Mouse (Mus musculus) kidney, adult 8-10 months (tissue): ENCODE measurements around the gene Tshz2.

ENCODE experiments used
- DNase-seq, 2 experiments: peaks; one replicate each; pipeline ENCODE4 v3.0.0; 2022

Gene Tshz2

DNA sequence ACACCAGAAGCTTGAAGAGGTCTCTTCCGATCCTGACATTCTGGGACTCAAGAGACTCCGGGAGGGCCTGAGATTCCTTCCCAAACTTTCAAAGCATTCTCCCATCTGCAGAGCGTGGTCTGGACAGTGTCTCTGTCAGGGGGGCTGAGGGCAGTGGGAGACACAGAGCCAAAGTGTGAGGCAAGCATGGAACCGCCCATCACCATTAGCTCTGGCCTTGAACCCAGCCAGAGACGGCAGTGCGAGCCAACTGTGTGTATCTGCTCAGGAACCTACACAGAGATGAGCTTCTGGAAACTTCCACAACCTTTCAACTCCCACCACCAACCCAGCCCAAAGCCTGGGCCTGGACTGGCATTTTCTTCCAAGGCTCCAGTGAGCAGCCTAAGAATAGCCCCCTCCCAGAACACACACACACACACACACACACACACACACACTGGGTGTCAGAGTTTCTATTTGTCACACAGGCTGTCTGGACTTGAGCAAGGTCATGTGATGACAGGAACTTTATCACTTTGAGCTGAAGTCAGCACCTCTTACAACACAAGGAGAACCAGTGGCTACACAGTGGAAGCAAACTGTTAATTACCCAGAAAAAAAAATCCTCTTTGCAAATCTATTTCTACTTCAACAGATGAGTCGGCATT, 67.2 kb downstream of the Tshz2 start:
- no peak for DNase-seq

DNA sequence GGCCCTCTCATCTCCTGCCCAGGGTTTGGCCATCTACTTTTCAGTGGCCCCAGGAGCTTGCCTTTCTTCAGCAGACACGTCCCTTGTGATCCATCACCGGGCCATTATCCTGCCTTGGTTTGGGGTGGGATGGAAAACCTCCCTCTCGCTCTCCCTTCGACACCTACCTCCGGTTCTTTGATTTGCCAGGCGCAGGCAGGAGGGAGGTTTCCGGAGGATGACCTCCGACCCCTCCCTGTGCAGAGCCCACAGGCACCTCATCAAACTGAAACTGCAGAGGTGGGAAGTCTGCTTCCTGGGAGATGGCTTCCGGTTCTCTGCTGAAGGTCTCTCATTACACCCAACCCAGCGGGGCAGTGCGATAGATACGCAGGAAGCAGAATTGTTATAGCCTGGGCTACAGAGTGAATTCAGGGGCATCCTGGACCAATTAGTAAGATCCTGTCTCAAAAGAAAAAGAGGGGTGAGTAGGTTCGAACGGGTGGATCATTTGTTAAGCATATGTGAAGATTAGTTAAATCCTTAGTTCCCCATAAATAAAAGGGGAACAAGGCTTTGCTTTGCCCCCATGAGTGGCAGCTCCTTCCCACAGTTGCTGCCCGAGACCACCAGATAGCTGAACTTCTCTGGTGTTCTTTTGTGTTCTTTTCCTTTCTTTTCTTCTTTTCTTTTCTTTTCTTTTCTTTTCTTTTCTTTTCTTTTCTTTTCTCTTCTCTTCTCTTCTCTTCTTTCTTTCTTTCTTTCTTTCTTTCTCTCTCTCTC, 70.1 kb downstream of the Tshz2 start:
- no peak for DNase-seq

DNA sequence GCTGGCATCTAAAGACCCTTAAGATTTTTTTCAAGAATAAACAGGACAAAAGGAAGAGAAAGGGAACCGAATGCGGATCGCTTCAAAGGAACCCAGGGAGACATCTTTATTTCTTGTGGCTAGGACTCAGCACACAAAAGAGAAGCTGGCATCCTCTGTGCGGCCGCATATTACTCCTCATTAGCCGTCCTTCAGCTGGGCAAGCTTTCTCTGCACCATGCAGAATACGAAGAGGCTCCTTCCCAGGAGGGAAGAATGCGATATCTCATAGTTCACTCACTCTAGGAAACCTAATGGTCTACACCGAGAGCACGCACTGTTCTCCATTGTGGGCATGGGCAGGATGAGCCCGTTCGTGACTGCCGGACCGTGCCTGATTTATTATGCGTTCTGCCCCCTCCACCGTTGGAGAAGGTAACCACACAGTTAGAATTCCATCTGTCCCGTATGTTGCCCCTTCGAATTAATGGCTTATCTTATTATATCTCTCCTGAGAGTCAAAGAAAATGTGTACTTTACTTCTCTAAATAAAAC, 89.0 kb downstream of the Tshz2 start:
- no peak for DNase-seq

DNA sequence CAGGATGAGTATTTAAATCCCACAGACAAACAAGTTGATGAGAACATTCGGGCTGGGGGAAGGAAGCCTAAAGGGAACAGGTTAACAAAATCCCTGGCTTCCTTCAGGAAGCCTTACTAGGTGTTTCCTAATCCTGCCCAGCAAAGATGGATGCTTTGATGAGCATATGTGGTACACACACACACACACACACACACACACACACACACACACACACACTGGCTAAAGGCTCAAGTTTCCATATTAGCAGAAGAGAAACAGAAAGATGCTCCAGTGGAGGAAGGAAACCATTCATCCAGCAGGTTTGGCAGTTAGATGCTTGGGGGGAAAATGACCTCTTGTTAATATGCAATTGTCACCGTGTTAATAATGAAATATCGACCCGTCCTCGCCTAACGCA, 89.5 kb downstream of the Tshz2 start:
- DNase-seq, result peak in 1 of 2 experiments; percentile 16

DNA sequence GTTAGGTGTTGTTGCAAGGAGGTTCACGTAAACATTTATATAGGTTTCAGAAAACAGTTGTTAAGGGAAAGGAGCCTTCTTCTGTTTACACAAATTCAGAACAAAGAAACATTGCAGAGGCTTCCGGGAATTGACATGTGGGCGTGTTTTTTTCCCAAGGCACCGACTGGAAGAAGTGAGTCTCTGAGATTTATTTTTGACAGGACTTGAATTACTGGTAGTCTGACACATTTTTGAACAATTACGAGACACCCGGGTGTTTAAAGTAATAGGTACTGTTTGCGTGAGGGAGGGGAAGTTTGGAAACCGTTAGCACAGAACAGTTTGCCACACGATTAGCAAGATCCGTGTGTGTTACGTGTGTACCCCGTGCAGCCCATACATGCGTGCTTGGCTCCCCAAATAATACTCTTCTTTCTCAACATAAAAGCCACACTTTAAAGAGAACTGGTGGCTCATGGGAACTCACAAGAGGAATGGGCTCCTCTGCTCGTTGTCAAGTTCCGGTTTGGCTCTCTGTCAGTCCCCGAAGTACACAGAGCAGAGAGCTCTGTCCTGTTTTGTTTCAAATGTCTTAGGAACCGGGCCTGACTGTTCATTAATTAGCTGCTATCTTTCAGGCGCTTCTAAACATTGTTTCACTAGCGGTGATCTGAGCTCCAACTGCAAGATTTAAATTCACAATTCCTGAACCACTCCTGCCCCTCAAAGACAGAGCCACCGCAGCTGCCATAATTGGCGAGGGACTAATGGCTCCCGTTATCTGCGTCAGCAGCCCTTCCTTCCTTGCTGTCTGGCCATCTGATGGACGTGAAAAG, 91.0 kb downstream of the Tshz2 start:
- DNase-seq, result peak in 1 of 2 experiments; percentile 18

DNA sequence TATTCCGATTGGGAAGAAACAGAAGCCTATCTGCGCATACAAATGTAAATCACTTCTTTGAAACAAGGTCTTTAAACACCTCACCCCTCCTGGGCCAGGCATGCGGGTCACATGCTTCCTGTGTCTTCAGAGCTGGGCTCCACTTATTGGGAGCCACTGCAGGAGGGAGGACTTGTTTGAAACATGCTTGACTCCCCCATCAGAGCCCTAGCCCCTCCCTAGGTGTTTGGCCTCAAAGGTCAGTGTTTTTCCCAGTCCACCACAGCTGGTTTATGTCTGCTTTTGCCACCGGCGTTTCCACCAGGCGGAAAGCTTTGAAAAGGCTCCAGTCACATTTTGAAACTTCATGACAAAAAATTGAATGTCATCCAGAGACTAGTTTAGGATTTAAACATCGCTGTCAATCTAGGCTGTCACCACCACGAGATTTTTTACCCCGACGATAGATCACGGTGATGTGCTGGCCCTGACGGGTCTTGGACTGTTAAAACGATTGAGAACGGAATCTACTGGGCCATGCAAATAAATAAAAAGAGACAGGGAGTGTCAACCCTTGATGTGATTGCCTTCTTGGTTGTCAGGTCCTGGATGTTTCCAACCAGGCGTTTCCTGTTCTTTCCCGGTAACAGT, 96.0 kb downstream of the Tshz2 start:
- no peak for DNase-seq

DNA sequence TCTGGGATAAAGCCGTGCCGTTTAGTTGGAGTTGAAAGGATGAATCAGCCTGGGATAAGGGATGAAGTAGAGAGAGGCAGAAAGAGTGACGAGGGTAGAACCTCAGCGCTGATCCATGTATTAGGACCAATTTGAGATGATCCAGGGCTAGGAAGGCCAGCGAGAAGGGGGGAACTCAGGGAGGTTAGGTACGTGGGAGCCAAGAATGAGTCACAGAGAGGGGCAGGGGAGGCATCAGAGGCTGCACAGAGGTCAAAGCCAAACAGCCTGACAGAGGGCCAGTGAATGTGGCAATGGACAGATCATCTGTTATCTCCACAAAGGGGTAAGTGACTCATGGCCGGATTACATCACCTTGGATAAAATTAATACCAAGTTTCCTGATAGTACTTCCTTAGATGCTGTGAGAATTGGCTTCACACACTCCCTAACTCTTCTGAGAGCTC, 97.8 kb downstream of the Tshz2 start:
- DNase-seq, result no peak

DNA sequence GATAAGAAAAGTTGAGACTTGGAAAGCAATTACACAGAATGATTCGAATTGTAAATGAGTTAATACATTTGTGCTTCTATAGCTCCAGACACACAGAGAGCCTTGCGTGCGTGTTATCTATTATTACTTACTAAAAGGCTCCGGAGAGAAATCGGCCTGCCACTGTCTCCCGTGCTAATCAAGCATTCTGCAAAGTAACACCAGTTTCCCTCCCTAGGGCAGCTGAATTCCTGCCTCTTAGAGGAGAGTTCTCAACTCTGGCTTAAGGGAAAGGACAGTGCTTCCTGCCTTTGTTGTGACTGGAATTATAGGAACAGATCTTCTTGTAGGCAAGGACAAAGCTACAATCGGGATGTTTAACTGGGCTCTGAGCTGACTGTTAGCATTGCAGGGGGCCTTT, 101.2 kb downstream of the Tshz2 start:
- no peak for DNase-seq

DNA sequence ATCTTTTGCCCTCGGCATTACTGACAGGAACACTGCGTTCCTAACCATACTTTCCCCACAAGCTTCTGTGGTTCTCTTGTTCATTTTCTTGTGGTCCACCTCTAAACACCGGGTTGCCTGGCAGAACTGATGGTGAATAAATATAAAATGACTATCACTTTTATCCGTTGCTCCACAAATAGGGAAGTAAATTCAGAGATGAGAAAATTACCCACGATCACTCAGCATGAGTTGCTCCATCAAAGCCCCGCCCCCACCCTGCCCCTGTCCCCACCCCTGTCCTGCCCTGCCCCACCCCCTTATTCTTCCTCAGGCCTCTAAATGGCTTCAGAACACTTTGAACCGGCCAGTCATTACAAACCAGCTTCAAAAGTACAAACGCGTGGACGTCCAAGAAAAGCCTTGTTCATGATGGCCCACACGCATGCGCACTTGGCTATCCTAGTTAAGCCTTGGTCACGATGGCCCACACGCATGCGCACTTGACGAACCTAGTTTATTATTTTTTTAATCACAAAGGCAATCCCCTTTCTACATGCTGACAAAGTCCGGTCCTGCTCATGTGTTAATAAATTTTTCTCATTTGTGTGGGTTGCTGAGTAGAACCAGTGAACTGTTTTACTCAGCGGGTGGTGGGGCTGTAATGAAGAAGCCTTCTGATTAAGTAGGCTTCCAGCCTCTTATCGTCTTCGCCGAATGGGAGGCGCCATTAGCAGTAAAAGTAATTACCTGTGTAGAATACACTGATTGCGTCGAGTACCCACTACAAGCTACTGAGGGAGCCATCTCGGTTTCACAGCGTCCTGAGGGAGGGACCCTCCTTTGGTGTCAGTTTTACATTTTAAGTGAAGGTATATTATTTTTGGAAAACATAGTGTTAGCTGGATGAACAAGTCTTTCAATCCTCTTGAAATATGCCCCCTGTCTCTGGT, 102.9 kb downstream of the Tshz2 start:
- no peak for DNase-seq

DNA sequence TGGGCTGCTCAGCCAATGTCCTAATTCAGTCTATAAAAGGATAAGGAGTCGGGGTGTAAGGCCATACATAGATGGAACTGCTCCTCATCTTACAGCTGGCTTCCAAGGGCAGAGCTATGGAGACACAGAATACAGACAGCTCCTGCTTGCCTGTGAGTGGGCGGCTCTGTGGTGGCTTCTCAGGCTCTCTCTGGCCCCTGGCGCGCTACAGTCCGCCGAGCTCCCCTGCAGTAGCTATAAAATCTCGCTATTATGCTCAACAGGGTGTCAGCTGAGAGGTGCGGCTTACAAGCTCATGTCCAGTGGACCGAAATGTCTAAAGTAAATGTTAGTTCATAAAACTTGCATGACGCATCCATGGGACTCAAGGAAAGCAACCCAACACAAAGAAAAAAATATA, 108.2 kb downstream of the Tshz2 start:
- DNase-seq, result no peak

DNA sequence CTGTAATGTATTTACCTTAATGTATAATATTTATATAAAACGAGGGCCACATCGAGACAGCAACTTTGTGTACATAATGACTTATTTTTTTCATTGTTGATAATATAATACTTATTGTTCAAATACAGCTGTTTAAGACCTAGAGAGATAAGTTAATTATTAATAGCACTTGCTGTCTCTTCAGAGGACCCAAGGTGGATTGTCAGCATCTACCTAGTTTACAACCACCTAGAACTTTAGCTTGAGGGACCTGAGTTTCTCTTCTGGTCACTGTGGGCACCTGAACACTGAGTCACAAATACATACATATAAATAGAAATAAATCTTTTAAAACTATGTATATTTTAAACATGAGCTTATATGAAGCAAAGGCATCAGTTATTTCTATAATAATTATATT, 110.0 kb downstream of the Tshz2 start:
- DNase-seq, result no peak

DNA sequence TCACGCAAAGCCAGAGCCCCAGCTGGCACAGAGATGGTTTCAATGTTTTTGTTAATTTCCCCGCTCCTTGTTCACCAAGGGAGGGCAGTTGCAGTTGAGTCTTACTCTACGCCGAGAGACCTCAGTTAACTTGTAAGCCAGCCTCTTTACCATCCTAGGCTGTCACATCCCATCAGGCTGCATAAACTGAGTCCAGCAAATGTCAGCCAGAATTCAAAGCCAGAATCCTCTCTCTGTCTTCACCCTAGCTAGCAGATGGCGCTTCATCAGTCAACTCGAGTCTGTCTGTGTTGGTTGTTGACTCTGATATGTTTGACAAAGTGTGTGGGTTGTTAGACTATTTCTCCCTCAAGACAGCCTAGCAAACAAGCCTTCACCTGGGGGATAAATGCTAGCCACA, 110.5 kb downstream of the Tshz2 start:
- no peak for DNase-seq

DNA sequence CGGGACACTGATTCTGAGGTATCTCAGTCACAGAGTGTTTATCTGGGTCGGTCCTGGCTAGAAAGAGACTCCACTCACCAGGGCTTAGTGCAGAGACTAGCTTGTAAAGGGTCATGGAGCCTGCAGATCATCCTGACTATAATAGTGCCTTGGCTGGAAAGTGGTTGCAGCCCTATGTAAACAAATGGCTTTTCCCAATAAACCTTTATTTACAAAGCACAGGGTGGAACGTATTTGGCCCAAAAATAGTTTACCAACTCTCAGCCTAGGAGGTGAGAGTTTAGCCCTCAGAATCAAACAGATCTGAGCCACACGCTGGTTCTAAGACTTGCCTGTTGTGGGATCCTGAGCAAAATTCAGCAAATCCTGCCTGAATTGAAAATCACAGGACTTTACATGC, 111.1 kb downstream of the Tshz2 start:
- DNase-seq, result no peak

DNA sequence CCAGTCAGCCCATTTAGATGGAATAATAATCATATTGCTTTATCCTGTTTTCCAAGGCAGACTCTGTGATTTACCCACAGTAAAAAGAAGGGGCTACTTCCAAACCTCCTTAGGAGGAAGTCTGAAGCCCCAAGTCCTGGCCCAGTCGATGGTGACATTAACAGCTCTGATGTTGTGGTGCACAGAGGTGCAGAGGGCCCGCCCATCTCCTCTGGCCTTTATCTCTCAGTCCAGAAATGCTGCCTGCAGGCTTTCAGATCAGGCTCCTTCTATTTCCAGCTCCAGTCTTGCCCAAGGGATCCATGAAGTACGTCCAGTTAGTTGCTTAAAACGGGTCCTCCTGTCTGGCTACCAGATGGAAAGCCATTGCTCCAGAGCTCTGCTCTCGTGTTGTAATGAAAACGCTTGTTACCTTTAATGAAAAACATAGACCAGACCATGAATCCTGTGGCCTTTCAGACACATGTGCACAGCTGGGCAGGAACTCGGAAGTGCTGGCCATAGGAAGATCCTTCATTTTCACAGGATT, 114.4 kb downstream of the Tshz2 start:
- no peak for DNase-seq

DNA sequence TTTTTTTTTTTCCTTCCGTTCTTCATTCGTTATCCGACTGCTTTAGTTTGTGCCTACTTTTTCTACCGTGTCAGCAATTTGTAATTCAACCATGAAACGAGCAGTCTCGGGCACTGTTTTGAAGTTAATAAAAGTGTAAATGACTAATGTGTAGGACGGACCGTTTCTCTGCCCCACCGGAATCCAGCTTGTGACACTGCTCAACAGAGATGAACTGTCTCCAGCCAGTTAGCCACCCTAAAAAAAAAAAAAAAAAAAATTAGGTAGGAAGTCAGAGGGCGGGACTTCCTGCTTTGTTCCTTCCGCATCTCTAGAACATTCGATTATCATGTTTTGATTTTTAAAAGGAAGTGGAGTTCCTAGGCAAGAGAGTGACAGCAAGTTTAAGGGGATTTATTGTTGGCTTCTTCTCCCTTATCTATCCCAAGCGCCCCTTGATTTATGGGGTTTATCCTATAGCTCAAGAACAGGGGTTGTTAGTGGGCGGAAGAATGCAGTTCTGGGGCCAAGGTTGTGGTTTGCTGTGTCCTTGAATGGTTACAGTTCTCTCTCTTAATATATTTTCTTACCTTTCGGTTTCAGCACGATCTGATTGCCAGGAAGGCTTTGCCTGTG, 116.6 kb downstream of the Tshz2 start:
- no peak for DNase-seq

DNA sequence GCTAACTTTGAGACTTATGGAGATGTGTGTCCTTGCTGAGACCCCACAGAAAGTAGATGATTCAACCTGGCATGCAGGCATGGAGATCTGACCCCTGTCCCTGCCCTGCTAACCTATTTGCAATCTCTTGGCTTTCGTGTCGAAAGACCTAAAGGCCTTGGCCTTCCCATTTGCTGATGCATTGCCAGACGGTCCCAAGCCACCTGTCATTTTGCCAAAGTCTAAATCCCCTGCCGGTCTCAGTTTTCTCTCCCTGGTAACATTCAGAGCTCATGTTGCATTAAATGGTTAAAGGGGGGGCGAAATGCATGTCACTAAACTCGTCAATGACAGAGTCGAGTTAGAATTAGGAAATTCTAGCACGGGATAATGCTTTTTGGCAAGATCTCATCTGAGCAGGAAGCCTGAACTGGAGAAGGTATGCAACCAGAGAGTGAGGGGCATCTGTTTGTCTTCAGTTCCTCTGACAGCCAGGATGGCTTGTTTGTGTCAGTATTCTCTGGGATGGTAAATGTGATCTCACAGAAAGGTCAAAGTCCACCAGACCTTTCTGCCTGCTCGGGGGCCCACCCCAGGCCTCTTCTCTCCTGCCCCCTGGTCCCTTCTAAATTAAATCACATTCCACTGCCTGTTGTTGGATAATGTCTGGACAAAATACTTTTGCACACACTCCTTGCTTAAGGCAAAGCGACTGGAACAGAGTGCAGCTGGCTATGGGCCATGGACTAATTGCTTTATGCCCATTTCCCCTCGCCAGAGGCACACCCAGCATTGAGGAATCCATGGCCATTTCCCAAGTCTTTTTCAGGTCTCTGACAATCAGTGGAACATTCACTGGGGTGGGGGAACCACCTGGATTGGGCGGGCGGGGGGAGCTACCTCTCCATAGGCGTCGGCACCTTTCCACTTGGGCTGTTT, 118.0 kb downstream of the Tshz2 start:
- peak in 1 of 2 experiments; percentile 26 for DNase-seq

DNA sequence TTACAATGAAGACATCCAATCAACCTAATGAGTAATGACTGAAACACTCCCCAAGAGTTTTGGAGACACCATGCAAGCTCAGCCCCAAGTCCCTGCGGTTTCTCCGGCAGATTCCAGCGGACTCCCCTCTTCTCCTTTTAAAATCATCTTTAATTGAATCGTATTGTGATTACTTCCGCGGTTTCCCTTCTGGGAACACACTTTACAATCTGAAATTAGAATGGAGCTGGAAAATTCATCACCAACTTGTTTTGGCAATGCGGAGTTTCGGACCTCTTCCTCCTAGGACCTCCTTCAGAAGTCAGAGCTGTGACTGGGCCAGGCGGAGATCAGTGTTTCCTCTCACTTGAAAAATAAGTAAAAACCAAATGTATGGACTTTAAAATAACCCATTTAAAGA, 119.3 kb downstream of the Tshz2 start:
- no peak for DNase-seq

DNA sequence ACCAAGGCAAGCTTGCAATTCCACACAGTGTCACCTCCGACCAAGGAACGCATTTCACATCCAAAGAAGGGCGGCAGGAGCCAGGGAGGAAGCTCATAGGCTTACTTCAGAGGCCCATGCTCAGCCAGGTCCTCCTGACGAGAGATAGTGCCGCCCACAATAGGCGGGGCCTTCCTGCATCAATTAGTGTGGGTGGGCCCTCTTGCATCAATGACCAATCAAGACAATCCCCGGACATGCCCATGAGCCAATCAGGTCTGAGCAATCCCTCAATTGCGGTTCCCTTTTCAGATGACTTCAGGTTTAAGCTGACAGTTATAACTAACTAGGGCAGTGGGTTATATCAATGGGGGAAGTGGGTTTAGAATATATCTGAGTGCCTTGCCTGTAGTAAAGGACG, 120.6 kb downstream of the Tshz2 start:
- no peak for DNase-seq

DNA sequence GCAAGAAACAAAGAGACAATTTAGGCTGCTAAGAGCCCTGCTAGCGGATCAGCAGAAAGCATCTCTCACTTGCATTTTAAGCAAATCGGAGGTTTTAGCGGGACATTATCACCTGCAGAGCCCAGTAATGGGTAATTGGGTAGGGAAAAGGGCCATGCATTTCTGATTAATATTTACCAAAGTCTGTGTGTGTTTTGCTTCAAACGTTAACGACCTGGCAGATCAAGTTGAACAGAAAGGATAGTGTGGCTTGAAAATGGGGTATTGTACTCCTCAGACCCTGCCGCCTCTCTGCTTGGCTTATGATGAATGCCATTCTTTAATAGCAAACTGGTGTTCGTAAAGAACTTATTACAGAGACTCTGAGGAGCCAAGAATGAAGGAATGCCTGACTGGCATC, 122.3 kb downstream of the Tshz2 start:
- DNase-seq, result no peak

DNA sequence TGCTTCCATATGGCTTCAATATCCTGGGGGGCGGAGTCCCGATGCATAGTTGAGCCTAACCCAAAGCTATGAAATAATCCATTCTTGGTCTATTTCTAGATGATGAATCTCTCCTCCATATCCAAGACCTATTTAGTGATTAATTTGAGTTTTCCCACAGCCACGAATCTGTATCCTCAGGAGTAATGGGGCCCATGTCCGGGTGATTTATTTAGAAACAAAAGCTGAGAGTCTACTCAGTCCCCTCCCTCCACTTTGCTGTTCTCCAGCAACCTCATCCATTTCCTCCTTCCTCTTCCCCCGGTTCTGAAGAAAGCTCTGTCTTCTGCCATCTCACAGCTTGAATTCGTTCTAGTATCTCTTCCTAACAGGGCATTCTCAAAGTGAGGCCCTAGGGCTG, 125.3 kb downstream of the Tshz2 start:
- no peak for DNase-seq
